Mouse (Mus musculus) stomach, postnatal 0 days (tissue): Measurements from ENCODE around the gene Arhgap18.

Experiments
- CTCF ChIP-seq: IDR thresholded peaks from 2 replicates; pipeline ENCODE4 v1.5.1; 2016; ENCODE audit warnings: antibody characterized with exemption, low read depth, mild to moderate bottlenecking, moderate library complexity
- EP300 ChIP-seq: optimal IDR thresholded peaks from 2 replicates; pipeline ENCODE3; 2016; ENCODE audit warnings: antibody characterized with exemption

DNA sequence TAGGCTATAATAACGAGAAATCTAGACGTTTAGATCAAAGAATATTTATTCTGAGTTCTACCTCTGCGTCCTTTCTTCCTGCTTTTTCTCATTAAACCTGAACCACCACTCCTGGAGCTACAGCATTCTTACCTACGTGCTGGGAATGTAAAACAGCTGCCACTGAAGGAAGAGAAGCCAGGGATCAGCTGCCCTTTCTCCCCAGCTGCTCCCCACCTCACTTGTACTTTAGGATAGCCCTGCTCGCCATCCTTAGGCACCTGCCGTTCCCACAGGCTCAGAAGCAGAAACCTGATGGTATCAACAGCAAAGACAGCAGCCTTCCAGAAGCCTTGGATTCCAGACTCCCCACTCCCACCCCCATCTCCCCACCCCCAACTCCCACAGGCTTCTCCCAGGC lies 6.2 kb downstream of the Arhgap18 start:
- TF ChIP-seq CTCF (no peak), EP300 (no peak)
